Mouse (Mus musculus) mature B cell (primary cell): ENCODE results near the gene Bahd1.

ENCODE experiments used
- in situ Hi-C: fragments of 300-500 bp; cut with MboI; formaldehyde crosslinking; loops from 2 replicates; pipeline ENCODE4 v1.14.3; 2019

The Bahd1 gene

GRCm38 (mm10) chr2:118897392-118897791, 2.8 kb upstream of the Bahd1 start:
- in situ Hi-C loops = loop anchor here (25.0 kb wide), 2 partner anchors 135 to 410 kb away; partner anchors contain the start of genes Ccdc9b, Phgr1 and Srp14

DNA sequence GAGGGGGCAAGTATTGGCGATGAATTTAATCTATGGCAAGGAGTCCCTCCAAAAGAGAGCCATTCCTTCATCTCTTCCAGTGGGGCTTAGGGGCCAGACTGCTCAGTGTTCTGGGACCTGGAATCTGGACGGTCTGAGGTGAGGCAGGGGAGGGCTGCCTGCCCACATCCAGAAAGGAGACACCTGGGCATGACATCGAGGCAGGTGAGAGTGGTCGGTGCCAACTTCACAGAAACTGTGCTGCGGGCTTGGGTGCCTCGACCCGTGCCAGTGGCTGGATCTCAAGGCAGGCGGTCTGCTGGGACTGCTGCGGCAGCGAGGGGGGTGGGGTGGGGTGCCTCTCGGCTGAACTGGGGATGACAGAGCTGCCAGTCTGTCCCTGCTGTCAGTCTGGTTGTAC, 2.4 kb upstream of the Bahd1 start:
- in situ Hi-C loops = loop anchor here (25.0 kb wide), 2 partner anchors 136 to 411 kb away; partner anchors contain the start of genes Ccdc9b, Phgr1 and Srp14

DNA sequence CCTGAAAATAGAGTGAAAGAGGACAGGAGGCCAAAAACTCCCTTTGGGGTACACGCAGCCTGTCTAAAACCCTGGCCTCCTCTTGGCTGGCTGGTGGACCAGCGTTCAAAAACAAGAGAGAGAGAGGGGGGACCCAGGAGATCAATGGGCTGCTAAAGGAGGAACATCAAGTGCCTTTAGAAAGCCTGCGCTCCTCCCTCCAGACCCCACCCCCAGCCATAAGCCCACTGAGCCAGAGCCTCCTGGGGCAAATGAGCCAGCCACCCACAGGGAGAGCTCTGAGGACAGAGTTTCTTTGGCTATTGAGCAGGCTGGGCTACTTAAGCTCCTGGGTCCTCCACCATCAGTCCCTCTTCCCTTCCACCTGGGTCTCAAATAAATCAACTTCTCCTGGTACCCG, 1.4 kb upstream of the Bahd1 start:
- in situ Hi-C loops = loop anchor here (25.0 kb wide), 2 partner anchors 136 to 411 kb away; partner anchors contain the start of genes Ccdc9b, Phgr1 and Srp14

GRCm38 (mm10) chr2:118899306-118899705, 871 bp upstream of the Bahd1 start:
- in situ Hi-C loops = loop anchor here (25.0 kb wide), 2 partner anchors 137 to 412 kb away; partner anchors contain the start of genes Ccdc9b, Phgr1 and Srp14

- in situ Hi-C loops = no loop called here
Measured at GRCm38 (mm10) chr2:118900826-118901140, 606 bp downstream of the Bahd1 start.

DNA sequence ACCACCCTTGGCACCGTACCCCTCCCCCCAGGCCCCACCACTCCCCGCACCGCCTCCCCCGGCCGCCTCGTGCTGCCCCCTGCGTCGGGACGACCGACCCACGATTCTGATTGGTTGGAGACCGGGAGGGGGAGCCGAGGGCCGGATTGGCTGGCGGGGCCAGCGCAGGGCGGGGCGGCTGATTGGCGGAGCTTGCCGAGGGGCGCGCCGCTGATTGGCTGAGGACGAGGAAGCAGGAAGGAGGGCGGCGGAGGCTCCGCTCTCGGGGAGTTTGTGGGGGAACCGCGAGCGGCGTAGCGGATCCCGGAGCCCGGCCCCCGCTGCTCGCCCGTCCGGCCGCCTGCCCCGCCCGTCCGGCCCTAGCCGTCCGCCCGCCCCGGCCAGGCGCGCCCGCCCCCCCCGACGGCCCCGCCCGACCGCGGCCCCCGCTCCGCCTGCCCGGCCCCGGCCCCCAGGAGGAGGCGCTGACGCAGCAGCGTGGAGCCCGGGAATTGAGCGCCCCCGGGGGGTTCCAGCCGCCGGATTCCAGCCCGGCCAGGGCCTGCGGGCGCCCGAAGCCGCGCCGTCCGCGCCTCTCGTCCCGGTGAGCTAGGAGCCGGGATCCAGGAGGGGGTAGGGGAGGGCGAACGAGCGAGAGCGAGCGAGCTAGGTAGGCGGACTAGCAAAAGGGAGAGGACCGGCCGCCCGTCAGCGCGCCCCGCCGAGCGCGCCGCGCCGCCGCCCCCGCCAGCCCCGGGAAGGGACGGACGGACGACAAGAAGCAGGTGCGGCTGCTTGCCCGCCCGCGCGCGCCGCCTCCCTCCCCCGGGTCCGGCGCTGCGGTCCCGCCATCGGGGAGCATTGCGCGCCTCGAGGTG, 1.2 kb downstream of the Bahd1 start:
- in situ Hi-C loops = no loop called here

- in situ Hi-C loops = no loop called here
Measured at GRCm38 (mm10) chr2:118902051-118903025, 2.2 kb downstream of the Bahd1 start.

GRCm38 (mm10) chr2:118903333-118903741, 3.2 kb downstream of the Bahd1 start:
- in situ Hi-C loops = no loop called here

DNA sequence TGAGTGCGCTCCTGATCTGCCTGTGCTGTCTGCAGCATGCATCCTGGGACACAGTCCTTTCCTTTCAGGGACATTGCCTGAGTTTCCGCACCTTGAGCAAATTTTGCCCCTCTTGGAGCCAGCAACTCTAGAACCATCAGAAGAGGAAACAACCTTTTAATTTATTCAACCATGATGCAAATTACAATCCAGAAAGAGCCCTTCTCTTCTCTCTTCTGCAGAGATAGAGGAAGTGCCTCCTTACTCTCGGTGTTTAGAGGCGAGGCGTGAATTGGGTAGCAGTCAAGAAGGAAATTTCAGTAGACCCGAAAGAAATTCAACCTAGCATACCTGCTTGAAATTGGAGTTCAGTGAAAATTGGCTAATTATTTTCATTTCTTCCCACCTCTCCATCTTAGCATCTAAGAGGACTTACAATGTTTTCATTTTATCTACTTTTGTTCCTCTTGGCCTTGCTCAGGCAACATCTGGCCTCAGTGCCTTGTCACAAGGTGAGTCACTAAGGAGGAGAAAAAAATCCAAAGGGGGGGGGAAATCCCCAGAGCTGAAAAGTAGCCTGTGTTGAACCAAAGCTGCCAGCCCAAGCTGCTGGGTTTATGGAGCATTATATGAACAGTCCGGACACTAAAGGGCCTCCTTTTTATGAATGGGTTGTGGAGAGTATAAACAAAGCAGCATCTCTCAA, 5.4 kb downstream of the Bahd1 start:
- in situ Hi-C loops = no loop called here

- in situ Hi-C loops = no loop called here
Measured at GRCm38 (mm10) chr2:118906118-118906492, 5.9 kb downstream of the Bahd1 start.

- in situ Hi-C loops = no loop called here
Measured at GRCm38 (mm10) chr2:118907781-118908180, 7.6 kb downstream of the Bahd1 start.

DNA sequence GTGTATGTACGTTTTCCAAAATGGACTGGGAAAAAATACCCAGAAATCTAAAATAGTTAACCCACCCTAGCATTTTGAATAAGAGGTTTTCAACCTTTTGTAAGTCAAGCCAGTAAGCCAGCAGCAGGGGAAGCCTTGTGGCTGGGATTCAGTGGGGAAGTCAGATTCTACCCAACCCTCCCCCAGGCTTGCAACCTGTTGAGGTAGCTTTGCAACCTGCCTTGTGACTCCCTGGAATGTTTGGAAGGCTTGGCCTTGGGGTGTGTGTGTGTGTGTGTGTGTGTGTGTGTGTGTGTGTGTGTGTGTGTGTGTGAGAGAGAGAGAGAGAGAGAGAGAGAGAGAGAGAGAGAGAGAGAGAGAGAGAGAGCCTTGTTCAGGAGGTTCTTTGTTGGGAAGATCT, 9.0 kb downstream of the Bahd1 start:
- in situ Hi-C loops = no loop called here

GRCm38 (mm10) chr2:118910605-118911278, 10.6 kb downstream of the Bahd1 start:
- in situ Hi-C loops = no loop called here

GRCm38 (mm10) chr2:118912706-118913105, 12.5 kb downstream of the Bahd1 start:
- in situ Hi-C loops = no loop called here

DNA sequence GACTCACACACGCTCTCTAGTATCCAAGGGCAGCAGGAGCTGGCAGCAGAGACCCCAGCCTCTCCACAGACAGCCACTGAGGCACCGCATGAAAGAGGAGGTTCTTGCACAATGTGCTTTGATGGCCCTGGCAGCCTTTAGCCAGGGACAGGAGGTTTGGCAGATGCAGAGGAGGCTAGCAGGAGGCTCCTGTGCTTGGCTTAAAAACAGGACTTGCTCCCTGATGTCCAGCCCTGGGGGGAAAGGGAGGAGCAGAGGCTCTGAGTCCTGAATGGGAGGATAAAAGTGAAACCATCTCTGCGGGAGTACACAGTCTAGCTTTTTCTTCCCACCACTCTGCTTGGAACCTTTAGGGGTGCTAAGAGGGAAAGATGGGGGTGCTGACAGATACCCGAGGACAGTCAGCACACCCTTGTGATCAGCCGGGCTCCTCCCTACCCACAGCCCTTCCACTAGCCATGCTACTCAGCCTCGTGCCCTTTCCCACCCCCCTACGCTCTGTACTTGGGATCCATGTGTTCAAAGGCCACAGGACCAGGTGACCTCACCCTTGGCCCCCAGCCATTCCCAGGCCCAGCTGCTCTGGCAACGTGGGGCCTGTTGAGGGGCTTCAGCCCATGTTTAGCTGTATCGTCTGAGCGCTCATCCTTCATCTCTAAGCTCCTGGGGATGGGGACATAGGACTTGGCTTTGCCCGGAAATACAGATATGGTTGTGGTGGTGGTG, 13.5 kb downstream of the Bahd1 start:
- in situ Hi-C loops = no loop called here

GRCm38 (mm10) chr2:118914685-118915084, 14.5 kb downstream of the Bahd1 start:
- in situ Hi-C loops = no loop called here

GRCm38 (mm10) chr2:118916436-118916835, 16.3 kb downstream of the Bahd1 start:
- in situ Hi-C loops = no loop called here

DNA sequence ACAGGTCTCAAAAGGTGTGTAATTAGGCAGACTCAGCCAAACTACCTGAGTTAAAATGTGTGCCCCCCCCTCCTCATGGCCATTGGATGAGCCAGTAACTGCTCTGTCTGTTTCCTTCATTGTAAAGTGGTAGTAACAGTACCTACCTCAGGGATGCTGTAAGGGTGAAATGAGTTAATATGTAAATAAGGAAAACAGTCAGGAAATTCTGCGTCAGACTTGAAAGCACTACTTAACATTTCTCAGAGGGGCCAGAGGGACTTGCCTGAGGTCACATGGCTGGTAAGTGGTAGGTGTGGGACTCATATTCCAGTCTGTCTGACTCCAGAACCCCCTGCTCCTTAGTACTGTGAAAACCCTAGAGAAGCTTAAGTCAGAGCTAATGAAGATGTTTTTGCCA, 18.4 kb downstream of the Bahd1 start:
- in situ Hi-C loops = no loop called here

DNA sequence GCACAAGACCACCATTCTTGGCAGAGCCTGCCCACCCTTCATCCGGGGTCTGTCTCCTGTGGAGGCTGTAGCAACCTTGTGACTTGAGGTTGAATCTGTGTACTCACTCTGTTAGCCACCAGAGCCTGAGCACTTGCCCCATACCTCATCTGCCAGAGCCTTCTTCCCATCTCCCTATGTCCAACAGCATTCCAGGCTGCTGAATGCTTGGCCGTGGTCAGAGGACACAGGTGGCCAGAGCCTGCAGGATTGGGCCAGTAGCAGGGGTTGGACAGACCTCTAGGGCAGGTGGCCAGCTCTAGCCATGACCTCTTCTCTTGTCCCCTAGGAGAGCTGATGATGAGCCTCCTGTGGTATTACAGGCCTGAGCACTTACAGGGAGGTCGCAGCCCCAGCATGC, 20.3 kb downstream of the Bahd1 start:
- in situ Hi-C loops = no loop called here

DNA sequence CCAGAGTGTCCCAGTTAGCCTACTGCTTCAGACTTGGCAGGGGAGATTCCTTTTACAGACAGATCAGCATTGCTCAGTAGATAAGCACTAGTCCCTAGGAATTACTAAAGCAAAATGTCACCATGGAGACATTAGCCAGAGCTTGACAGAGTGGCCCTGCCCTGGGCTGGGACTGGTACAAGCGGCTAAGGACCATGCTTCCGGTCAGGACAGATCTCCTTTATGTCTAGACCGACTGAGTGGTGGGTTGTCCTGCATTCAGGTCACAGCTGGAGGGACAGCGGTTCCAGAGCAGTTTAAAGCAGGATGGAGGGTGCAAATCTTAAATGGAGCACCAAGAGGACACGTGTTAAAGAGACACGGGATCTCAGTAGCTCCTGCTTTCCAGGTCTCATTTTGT, 25.8 kb downstream of the Bahd1 start:
- in situ Hi-C loops = no loop called here
